Mouse (Mus musculus) spleen, postnatal 36 days (tissue): ENCODE measurements around the gene Pdha2.

Experiments used
- DNase-seq, 2 experiments: peaks; one replicate each; pipeline ENCODE4 v3.0.0; 2022; ENCODE audit warnings: low spot score in 2 of 2, mixed read lengths in 1 of 2

Gene Pdha2

DNA sequence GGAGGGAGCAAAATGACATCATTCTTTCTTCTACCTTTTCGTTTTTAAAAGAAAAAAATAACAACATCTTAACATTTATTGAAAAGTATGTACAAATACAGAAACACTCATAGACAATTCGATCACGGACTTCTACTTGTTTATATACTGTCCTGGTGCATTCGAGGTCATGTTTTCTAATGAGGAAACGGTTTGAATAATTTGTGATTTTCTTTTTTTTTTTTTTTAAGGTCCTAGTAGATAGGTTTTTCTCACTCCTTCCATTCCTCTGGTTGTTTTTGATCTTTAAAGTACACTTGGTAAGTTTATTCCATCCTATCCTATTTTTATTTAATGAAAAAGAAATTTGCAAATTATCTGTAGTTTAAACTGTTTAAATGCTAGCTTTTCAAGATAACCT is at the start of gene Pdha2:
Gene Pdha2, minus strand, starts transcription at position 101 of the 400 bp plus-strand sequence.
- DNase-seq, result no peak

GRCm38 (mm10) chr3:141260518-141260917 is 48.4 kb upstream of the Pdha2 start:
- DNase-seq, result no peak

DNA sequence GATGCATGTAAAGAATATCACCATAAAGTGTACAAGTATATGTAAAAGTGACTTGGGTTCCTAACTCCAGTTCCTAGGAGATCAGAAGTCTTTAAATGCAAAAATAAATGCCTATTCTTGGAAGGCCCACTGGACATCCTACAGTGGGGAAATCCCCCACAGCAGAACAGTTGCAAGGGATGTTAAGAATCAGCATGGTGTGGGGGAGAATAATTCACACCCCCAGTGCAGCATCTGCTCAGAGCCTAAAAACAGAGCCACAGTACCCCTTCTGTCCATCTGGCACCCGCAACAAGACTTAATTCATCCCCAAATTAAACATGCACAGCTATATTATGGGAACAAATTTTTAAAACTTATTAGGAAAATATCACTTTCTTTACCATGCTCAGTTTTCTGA is 39.3 kb upstream of the Pdha2 start:
- DNase-seq, result no peak

DNA sequence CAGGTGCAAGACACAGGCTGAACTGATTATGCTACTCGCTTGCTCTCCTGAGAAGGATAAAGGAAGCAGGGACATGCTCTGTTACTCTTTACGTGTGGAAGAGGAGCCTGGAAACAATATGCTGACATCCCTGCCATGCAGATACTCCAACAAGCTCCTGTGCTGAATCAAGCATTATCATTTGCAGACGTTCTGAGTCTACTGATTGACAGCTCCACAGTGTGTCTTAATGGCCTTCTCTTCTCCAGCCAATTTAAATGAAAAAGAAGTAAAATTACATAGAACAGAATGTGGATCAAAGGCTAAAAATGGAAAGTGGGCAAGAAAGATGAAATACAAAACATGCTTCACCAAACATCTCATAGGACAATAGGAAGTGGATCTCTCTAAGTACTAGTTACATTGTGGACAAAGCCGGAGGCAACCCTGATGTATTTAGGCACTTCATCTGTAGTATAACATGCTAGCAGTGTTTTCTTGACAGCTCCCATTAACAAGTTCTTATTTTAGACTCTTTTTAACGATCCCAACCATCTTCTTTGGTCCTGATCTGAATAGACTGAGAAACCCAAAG is 32.7 kb upstream of the Pdha2 start:
- DNase-seq, result no peak

- DNase-seq, result no peak
Measured at GRCm38 (mm10) chr3:141238071-141238470, 25.9 kb upstream of the Pdha2 start.

DNA sequence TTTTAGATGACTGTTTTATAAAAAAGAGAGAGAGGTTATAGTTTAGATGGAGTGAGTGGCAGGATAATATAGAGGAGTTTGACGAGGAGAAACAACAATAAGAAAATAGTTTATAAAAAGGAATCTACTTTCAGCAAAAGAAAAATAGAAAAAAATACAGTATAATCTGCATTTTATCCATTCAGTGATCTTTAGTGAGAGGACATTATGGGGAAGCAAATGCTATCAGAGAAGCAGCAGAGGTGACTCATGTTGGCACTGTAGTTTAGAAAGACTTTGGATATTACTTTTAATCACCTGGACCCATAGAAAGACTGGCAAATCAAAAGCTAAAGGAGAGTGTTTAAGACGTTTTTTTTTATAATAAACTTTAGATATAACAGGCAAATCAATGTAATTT is 17.0 kb upstream of the Pdha2 start:
- DNase-seq, result no peak

- DNase-seq, result no peak
Measured at GRCm38 (mm10) chr3:141222339-141222738, 10.2 kb upstream of the Pdha2 start.

GRCm38 (mm10) chr3:141218561-141218960 is 6.4 kb upstream of the Pdha2 start:
- DNase-seq, result no peak

DNA sequence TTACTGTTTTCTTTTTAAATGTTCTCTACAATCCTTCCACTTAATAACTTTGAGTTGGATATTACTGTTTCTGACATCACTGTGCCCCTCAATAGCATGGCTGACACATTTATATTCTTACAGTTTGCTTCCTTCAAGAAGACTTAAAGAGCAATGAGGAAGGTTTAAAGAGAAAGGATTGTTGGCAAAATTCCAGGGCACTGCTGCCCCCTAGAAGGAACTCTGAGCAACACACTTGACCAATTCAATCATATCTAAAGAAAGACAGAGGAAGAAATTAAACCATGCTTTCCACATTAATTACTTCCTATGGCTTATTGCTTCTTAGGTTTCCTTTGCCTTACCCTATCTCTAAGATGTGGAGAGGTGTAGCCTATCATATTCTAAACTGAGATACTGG is 4.8 kb upstream of the Pdha2 start:
- no peak for DNase-seq

- no peak for DNase-seq
Measured at GRCm38 (mm10) chr3:141216237-141216636, 4.1 kb upstream of the Pdha2 start.

- DNase-seq, result no peak
Measured at GRCm38 (mm10) chr3:141214789-141215188, 2.6 kb upstream of the Pdha2 start.

- no peak for DNase-seq
Measured at GRCm38 (mm10) chr3:141214197-141214596, 2.0 kb upstream of the Pdha2 start.

GRCm38 (mm10) chr3:141211644-141212043 is 511 bp downstream of the Pdha2 start:
- no peak for DNase-seq

DNA sequence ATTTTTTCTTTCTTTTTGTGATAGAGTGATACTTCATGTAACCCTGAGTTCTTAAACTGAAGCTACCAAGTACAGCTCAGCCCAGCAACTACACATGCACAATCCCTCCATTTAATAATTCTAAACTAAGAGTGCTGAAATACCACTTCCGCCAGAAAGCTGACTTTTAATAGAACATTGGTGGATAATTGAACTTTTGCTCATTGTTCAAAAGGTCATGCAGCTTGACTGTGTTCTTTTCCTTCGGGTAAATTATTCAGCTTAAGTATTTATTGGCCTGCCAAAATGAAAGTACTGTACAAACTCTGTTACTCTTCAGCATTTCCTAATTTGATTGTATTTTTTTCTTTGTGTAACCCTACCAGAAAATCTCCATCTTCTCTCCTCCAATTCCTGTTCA is 10.4 kb downstream of the Pdha2 start:
- DNase-seq, result no peak

GRCm38 (mm10) chr3:141197308-141197861 is 14.8 kb downstream of the Pdha2 start:
- DNase-seq, result no peak

- no peak for DNase-seq
Measured at GRCm38 (mm10) chr3:141191653-141192052, 20.5 kb downstream of the Pdha2 start.

- DNase-seq, result no peak
Measured at GRCm38 (mm10) chr3:141190429-141190828, 21.7 kb downstream of the Pdha2 start.

DNA sequence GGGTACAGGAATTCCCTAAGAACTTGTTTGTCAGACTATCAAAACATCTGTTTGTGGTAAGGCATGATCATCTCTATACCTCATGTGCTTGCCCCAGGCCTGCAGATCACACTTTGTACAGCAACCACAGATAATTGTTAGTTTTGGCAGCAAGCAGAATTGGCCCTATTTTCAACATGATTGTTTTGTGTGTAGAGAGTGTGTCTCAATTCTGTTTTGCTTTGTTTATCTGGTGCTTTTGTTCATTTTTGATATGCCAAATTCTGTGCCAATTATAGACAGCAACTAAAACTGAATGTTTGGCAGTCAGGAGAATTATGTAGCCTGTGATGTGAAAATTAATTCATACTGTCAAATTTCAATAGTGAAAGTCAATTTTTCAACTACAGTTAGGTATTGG is 51.2 kb downstream of the Pdha2 start:
- no peak for DNase-seq
